Mouse (Mus musculus) olfactory bulb, adult 2 months (tissue): Measurements from ENCODE around the gene Thnsl2. TPM values are rescaled to one million over a fixed set of nuclear protein-coding genes. Genes with fewer than 3 reads are reported as not detected.
A peak's percentile ranks its signal among the peaks of the same experiment; 100 is the strongest.

Source experiments
- H3K27ac ChIP-seq: fragments of 200-500 bp; 2 replicates; pipeline ENCODE4 v1.5.1; 2012; ENCODE audit warnings: low read depth, low read length; ENCODE audit not compliant: insufficient read depth
- H3K4me1 ChIP-seq: fragments of 200-500 bp; 2 replicates; pipeline ENCODE4 v1.6.1; 2012; ENCODE audit warnings: low read length; ENCODE audit not compliant: control insufficient read depth, insufficient read depth
- H3K4me3 ChIP-seq: fragments of 200-500 bp; 2 replicates; pipeline ENCODE4 v1.5.1; 2012; ENCODE audit warnings: mild to moderate bottlenecking, low read depth, low read length, moderate library complexity; ENCODE audit not compliant: insufficient read depth
- CTCF ChIP-seq: fragments of 200-500 bp; IDR thresholded peaks from 2 replicates; pipeline ENCODE4 v1.5.1; 2012; ENCODE audit warnings: low read depth, mild to moderate bottlenecking, low read length, moderate library complexity; ENCODE audit not compliant: insufficient read depth
- POLR2A ChIP-seq: fragments of 200-500 bp; IDR thresholded peaks from 2 replicates; pipeline ENCODE4 v1.6.1; 2012; ENCODE audit warnings: mild to moderate bottlenecking, low read depth, low read length, moderate library complexity; ENCODE audit not compliant: insufficient read depth
- WGBS: fragments of 180-500 bp; shearing (Covaris S2); methylation state at CpG from one replicate; pipeline ENCODE4 v1.1.7; 2018; 5-methylcytosine and 5-hydroxymethylcytosine counted together
- polyA plus RNA-seq: library from polyadenylated mRNA; stranded (reverse); fragments of >200 nt; gene quantifications from 2 replicates; pipeline ENCODE4 v1.2.4, GENCODE M21; 2012; ENCODE audit warnings: low replicate concordance; ENCODE audit not compliant: missing spikeins, insufficient read depth, insufficient read length

Gene Thnsl2
- polyA plus RNA-seq, 1 experiment = not detected

GRCm38 (mm10) chr6:71143154-71143893 is 915 bp downstream of the Thnsl2 start:
- H3K27ac ChIP-seq = peak overlapping the region; percentile 63; the same call in 1 of the 2 replicates
- TF ChIP-seq CTCF (no peak), POLR2A (no peak)
- WGBS = 1% methylated on average over 19 of the region's 19 CpGs

GRCm38 (mm10) chr6:71135031-71135430 is 9.2 kb downstream of the Thnsl2 start:
- Histone ChIP-seq H3K4me1 (no peaks in the 10 kb centered on the region), H3K4me3 (no peak overlapping the region), H3K27ac (no peak overlapping the region)
- no peak for TF ChIP-seq POLR2A
- no peak for TF ChIP-seq CTCF
- 84% methylated on average over 3 of the region's 3 CpGs for WGBS

More at GRCm38 (mm10) chr6:71143154-71143893, 915 bp downstream of the Thnsl2 start:
- peak overlapping the region; percentile 66 for H3K4me3 ChIP-seq
- H3K4me1 ChIP-seq = peaks cover 5% of the 10 kb centered on the region

GRCm38 (mm10) chr6:71133559-71133958 is 10.7 kb downstream of the Thnsl2 start:
- H3K27ac ChIP-seq = no peak overlapping the region
- no peak for TF ChIP-seq POLR2A
- no peak for TF ChIP-seq CTCF
- no peak overlapping the region for H3K4me3 ChIP-seq
- 81% methylated on average over 11 of the region's 11 CpGs for WGBS
- H3K4me1 ChIP-seq = no peaks in the 10 kb centered on the region

GRCm38 (mm10) chr6:71131038-71131437 is 13.2 kb downstream of the Thnsl2 start:
- Histone ChIP-seq H3K4me3 (no peak overlapping the region), H3K4me1 (no peaks in the 10 kb centered on the region), H3K27ac (no peak overlapping the region)
- TF ChIP-seq CTCF = no peak
- no peak for TF ChIP-seq POLR2A

DNA sequence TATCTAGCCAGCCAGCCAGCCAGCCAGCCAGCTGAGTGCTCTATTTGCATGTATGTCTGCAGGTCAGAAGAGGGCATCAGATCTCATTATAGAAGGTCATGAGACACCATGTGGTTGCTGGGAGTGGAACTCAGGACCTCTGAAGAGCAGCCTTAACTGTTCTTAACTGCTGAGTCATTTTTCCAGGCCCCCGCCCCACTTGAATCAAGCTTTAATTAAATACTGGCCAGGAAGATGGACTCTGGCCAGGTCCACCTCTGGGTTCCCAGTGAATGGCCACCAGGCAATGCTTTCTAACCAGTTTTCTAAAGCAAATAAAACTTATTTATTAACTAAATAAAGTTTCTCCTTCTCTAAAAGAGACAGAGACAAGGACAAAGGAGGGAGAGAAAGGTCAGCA is 14.0 kb downstream of the Thnsl2 start:
- H3K4me3 ChIP-seq = no peak overlapping the region
- 86% methylated on average over 1 of the region's 1 CpGs for WGBS
- H3K27ac ChIP-seq = no peak overlapping the region
- TF ChIP-seq CTCF = no peak
- TF ChIP-seq POLR2A = no peak
- no peaks in the 10 kb centered on the region for H3K4me1 ChIP-seq

DNA sequence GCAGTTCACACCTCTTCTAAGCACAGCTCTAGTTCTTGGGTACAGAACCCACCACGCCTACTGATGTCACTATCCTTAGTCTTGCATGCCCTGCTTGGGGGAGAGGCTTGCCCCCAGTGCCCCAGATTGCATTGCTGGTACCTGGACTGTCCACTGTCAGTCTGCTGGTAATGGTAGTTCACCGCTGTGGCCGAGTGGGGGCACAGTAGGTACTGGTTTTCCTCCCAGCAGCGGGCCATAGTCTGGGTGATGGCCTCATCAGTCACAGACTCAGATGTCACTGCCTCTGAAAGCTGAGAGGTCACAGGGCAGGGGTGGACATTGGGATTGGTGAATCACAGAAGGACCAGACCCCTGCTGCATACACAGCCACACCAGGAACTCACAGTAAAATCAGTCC is 15.2 kb downstream of the Thnsl2 start:
- TF ChIP-seq POLR2A (no peak), CTCF (no peak)
- 74% methylated on average over 4 of the region's 4 CpGs for WGBS
- H3K27ac ChIP-seq = no peak overlapping the region
- no peak overlapping the region for H3K4me3 ChIP-seq
- H3K4me1 ChIP-seq = no peaks in the 10 kb centered on the region

DNA sequence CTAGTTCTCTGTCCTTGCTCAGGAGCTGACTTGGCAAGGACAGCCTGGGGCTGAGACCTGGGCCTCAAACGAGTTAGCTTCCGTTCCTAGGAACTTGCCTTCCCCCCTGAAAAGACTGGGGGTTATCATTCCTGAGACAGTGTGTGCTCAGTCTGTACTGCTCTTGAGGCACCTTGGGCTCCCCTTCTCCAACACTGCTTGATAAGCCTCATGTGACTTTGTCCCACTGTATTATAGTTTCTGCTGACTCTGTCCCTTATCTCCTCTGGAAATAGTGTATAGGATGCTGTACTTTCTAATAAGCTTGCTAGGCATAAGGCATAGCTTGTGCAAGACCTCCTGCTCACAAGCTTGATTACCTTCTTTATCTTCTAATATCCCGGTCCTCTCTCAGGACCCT is 17.9 kb downstream of the Thnsl2 start:
- no peaks in the 10 kb centered on the region for H3K4me1 ChIP-seq
- H3K4me3 ChIP-seq = no peak overlapping the region
- H3K27ac ChIP-seq = no peak overlapping the region
- TF ChIP-seq CTCF (no peak), POLR2A (no peak)
- 63% methylated on average over 3 of the region's 3 CpGs for WGBS

- Histone ChIP-seq H3K27ac (no peak overlapping the region), H3K4me3 (no peak overlapping the region), H3K4me1 (no peaks in the 10 kb centered on the region)
- peak; percentile 41 for TF ChIP-seq CTCF
- no peak for TF ChIP-seq POLR2A
- 11% methylated on average over 3 of the region's 3 CpGs for WGBS
Measured at GRCm38 (mm10) chr6:71125043-71125893, 19.0 kb downstream of the Thnsl2 start.
